Mouse (Mus musculus) yolk sac, embryonic 10.5 days (tissue): ENCODE measurements at regions not wholly inside any gene's neighbourhood (a gene's known extent, or its start where the extent isn't known, plus 50 kb on each side); places are given as distances from the start of the nearest gene placed in this dataset.
A peak's percentile ranks its signal among the peaks of the same experiment; 100 is the strongest.

ENCODE experiments used
- DNase-seq: peaks from one replicate; pipeline ENCODE4 v3.0.0-alpha.2; 2017; ENCODE audit warnings: low spot score

DNA sequence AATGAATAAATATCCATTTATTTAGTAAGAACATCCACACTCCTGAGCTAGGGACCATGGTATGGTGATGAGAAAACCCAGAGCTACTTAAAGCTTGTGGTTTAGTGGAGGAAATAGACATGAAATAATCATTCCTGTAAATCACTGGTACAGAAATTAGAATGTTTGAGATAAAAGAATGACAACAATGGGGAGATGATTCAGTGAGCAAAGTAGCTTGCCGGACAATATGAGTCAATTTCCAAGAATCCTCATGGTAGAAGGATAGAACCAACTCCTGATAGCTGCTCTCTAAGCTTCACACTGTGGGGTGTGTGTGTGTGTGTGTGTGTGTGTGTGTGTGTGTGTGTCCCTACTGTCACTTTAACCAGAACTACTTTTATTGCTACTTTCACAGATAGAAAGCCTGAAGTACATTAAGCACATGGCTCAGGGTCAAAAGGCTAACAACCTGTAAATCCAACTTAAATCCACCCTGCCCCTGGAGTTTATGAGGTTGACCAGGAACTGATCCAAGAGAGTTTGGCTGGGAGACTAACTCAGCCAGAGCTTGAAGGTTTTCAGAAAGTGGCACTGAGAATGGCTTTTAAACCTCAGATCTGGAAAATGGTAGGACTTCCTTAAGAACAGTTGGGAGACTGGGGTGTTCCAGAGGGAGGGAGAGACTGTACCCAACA is 336.9 kb upstream of the Gcfc2 start:
- peak; percentile 5 for DNase-seq

DNA sequence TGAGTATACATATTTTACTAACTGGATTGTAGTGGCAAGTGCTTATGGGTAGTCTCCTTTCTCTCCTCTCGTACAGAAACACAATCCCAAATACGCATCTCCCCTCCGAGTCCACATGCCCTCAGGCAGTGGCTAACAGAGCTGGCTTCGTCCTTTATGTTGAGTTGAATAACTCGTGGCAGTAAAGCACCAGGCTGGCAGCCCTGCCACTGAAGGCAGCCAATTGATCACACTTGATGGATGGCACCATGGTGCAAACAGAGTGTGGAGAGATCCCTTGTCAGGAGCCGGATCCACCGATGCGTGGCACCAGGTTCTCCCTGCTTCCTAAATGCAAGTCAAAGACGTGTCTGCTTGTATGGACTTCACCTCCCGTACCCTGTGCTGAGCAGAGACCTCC is 333.7 kb upstream of the Gcfc2 start:
- DNase-seq: no peak

DNA sequence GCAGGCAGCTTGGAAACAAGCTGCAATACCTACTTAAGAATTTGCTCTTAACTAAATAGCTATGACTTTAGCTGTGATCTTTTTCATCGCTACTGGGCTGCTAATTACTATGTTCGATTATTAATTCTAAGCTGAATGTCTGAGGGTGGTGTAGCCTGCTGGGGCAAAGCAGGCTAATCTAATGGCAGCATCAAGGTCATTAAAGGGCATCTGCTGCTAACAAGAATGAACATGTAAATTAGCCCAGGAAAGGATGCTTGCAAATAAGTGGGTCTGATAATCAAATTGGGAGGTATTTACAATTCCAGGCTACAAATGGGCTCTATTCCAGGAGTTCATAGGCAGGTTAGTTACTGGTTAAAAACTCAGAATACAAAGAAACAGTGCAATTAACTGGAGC is 327.5 kb upstream of the Gcfc2 start:
- DNase-seq: no peak

GRCm38 (mm10) chr6:81608637-81609036 is 314.8 kb upstream of the Gcfc2 start:
- no peak for DNase-seq

DNA sequence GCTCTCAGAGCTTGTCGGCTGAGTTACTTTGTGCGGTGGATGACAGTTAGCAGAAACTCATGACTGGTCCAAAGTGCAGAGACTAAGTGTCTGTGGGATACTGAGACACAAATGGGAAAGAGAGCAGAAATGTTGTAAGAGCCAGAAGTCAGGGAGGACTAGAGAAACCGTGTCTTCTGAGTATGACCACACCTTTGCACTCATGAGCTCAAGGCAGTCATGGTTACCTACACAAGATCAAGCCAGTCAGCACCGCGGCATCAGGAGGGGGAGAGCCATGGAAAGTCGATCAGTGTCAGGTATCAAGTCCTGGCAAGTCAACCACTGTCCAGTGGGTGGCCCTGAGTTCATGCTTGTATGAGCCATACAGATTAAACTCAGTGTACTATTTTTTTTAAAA is 311.5 kb upstream of the Gcfc2 start:
- DNase-seq: no peak

DNA sequence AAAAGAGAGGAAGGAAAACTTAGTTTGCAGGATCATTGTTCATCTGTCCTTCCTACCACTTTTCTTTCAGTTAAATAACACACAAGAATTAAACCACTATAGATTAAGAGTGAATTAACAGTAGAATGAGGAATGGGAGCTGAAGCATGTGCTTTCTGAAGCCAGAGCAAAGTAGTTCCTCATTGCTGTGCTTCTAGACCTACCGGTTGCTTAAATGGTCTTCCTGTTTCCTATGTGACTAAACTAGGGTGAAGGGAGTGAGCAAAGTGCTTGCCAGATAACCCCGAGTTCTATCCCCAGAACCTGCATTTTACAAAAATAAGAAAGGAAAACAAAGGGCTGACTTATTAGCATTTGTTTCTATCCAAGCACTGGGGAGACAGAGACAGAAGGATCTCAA is 305.5 kb upstream of the Gcfc2 start:
- DNase-seq: no peak

DNA sequence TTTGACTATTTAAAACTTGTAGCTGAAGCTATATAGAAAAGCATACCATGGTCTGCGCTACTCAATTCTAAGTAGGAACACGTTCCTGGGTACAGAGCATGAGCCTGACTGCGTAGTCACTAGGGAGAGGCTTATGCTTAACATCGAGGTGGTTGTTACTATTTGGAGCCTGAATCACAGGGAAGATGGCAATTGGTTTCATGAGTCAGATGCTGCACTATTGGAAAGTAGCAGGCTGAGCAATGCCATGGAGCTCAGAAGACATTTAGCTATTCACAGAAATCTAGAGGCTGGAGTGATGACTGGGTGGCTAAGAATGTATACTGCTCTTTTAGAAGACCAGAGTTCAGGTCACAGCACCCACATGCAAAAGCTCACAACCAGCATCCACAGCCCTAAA is 302.4 kb upstream of the Gcfc2 start:
- DNase-seq: no peak

DNA sequence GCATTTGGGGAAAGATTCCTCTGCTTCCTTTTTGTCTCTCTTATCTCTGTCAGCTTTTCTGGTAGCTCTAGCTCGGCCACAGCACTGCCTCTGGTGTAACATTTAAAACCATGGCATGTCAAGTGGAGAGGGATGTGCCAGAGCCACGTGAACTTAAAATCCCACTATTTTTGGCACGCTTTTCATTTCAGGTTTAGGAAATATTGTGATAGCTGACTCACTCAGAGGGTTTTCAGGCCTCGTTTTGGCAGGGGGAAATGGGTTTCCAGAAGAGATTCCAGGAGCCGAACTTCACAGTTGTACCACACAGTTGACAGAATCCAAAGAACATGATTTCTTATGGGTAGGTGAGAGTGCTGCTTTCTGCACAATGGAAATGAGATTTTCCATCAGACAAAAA is 300.8 kb upstream of the Gcfc2 start:
- no peak for DNase-seq

GRCm38 (mm10) chr6:81625016-81625415 is 298.5 kb upstream of the Gcfc2 start:
- no peak for DNase-seq

- DNase-seq: no peak
Measured at GRCm38 (mm10) chr6:81633586-81633985, 289.9 kb upstream of the Gcfc2 start.

DNA sequence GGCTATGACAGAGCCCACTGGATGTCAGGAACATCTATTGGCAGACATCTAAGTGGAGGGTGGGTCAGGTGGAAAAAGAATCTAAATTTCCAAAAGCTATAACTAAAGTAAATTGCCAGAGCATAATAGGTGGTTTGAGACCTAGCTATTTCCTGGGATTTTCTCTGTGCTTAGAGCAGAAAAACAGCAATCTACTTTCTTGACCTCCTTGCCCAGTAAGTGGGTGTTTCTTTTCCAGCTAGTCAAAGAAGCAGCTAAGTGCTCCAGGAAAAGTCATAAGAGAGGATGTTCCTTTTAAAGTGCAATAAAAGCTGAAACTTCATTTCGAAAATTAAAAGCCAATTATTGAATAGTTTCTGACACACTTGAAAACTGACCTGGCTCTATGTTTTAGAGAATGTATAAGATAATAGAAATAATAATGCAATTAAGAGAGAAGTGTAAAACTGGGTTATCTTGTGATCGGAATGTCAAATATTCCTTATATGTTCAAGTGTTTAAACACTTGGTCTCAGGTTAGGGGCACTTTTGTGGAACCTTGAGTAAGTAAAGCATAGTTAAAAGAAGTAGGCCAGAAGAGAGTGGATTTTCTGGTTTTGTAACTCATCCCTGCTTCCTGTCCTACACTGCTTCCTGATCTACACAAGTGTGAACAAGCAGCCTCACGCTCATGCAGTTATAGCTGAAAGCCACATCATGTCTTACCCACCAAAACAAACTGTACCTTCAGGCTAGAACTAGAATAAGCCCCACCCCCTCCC is 275.7 kb upstream of the Gcfc2 start:
- no peak for DNase-seq

GRCm38 (mm10) chr6:81651856-81652255 is 271.6 kb upstream of the Gcfc2 start:
- no peak for DNase-seq

DNA sequence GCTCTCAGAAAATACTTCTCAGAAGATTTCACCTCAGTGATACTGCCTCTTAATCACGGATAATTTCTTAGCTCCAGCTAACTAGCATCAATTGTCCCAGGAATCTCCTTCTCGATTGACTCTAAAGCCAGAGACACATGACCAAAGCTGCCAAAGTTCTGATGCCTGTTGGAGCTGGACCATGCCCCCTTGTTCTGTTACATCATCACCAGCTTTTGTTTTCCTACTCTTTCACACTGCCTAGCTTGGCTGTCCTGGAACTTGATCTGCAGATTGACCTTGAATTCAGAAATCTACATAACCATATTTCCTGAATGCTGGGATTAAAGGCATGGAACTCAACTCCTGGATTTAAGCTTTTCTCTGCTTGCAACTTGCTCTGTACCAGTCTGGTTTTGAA is 268.3 kb upstream of the Gcfc2 start:
- DNase-seq: no peak

DNA sequence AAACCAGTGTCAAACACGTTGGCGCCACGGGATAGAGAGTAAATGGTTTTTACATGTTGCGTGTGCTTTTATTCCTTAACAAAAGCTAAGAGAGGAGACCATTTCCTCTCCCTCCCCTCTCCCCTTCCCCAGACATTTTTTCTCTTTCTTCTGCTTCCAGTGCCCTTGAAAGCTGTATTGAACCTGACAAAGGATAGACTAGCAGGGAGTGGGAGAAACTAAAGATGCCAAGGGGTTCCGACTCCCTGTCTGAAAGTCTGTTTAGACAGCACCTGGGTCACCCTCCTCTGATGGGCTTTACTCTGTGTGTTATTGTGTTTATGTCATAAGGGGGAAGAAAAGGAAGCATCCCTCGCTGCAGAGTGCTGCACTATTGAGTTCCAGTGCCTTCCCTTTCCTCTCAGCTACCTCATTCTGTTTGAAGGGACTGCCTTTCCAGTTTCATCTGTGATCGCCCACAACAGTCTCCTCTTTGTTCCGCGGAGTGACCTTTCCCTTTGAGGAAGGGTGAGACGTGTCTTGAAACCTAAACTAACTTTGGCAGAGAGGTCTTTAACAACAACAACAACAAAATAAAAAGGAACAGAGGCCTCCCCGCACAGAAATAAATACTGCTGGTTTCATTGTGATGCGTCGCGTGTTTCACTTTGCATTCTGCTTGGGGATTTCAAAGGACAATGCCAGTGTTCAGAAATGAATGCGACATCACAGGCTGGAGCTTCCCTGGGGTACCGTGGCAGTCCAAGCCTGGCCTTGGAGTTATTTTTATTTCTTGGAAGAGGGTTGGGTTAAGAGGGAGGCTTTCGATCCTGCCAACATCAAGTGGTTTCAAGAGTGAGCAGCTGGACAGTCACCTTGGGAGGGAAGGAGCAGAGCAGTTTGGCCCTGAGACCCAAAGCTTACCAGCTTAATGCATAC is 262.7 kb upstream of the Gcfc2 start:
- DNase-seq: no peak

GRCm38 (mm10) chr6:81668944-81669343 is 254.5 kb upstream of the Gcfc2 start:
- no peak for DNase-seq

DNA sequence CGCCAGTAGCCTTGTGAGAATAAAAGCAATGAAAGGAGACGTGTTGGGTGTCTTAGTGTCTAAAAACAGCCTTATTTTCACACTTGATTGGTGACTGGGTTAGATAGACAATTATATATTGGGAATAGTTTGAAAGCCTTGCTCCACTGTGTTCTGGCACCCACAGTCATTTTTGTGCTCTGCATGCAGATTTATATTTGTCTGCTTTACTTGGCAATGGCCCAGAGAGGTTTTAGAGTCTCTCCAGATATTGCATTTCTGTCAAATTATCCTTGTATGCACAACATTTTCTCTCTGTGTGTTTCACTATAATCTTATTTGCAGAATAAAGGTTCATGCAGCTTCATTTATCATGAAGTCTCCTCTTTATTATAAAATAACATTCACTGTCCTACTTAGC is 250.2 kb upstream of the Gcfc2 start:
- no peak for DNase-seq

GRCm38 (mm10) chr6:81697284-81697683 is 226.2 kb upstream of the Gcfc2 start:
- no peak for DNase-seq

- DNase-seq: no peak
Measured at GRCm38 (mm10) chr6:81698173-81698572, 225.3 kb upstream of the Gcfc2 start.

- no peak for DNase-seq
Measured at GRCm38 (mm10) chr6:81714867-81715266, 208.6 kb upstream of the Gcfc2 start.

DNA sequence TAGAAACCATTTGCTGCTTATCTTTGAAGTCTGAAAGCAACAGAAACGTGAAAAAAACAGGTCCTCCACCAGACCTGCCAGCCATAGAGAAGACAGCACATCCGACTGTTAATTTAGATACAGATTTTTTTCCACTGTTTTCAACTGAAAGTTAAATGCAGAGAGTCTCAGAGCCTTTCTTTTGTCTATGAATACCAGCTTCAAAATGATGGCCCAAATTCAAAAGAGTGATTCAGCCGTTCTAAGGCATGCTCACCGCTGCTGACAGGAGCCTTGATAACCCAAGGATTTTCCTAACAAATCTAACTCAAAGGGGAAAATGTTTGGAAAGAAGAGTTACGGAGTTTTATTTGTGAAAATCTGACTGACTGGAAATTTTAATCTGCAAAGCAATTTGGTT is 207.1 kb upstream of the Gcfc2 start:
- DNase-seq: no peak

DNA sequence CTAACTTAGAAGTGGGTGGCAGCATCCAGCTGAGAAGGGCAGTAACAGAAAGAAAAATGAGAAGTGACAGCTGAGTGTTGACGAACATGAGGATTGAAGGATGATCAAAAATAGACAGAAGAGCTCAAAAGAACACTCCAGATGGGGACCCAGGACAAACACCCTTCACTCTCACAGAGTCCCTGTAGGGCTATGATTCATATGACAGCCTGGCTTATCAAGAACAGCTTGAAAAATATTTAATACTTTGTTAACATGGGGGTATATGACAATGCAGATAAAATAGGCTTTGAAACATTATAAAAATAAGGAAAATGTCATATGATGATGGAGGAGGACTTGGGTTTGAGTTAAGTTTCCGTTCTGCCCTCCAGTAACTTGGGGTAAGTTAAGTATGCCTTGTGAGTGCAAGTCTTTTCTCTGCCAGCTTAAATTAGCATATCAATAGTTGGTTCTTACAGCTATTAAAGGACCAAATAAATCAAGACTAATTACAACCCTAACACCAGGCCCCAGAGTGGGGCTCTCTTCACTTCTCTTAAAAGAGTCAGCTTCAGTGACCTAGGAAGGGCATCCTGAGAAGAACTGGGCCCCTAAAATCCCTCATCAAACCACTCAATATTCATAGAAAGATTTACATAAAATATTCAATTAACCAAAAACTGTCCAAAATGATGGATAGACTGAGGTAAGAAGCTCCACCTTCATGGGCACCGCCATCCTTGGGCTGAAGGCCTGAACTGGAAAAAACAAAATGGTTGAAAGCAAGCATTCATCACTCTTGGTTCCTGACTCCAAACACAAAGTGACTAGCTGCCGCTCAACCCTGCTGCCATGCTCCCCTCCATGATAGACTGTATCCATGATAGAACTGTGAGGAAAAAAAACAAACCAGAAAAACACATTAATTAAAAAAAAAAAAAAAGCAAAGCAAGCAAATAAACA is 198.6 kb upstream of the Gcfc2 start:
- no peak for DNase-seq

DNA sequence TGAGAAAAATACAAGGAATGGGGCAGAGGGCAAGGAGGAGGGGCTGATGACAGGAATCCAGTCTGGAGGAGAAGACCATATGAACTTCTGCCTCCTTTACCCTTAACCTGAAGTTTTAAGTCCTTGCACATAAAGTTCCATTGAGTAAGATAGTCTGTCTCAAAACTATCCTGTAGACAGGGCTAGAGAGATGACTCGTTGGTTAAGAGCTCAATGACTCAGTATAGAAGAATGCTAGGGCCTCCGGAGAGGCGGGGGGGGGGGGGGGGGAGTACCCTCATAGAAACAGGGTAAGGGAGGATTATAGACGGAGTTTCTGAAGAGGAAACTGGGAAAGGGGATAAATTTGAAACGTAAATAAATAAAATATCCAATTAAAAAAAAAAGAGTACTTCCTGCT is 191.8 kb upstream of the Gcfc2 start:
- no peak for DNase-seq
